Mouse (Mus musculus): ENCODE data around the gene Mrpl20. TPM values are rescaled to one million over a fixed set of nuclear protein-coding genes. Genes with fewer than 3 reads are reported as not detected.

The Mrpl20 gene
- polyA plus RNA-seq, 1 experiment from 2014 or later, result 212 TPM

DNA sequence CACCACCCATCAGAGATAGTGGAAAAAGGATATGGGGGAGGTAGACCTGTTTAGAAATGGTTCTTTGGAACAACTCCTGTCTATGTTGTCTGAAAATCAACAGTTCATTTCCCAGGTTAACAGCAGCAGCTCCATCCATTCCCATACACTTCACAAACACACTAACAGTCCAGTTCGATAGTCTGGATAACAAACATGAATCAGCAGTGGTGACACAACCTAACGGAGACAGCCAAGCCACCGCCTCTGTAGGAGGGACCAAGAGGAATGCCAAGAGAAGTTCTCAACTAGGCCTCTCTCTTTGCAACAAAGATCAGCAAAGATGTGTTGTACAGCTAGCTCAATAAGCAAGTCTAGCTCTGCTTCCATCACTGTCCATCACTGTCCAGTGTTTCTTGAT, 40.3 kb upstream of the Mrpl20 start:
- H3K9ac ChIP-seq (ENCODE audit: low read depth, low read length), result no peak overlapping the region
- H3K9me3 ChIP-seq (ENCODE audit: control insufficient read depth), result no peaks in the 10 kb centered on the region
- H3K27ac ChIP-seq (ENCODE audit: low read depth, low read length), result no peak overlapping the region
- peaks cover 10% of the 10 kb centered on the region; the same call in 1 of the 2 replicates for H3K36me3 ChIP-seq (ENCODE audit: control insufficient read depth, insufficient read depth)
- no peak for ATAC-seq
- H3K4me1 ChIP-seq (replicated peaks; ENCODE audit: control insufficient read depth, insufficient read depth, low read length), result no peaks in the 10 kb centered on the region
- no peak overlapping the region for H3K4me2 ChIP-seq (replicated peaks; ENCODE audit: low read depth)
- TF ChIP-seq CTCF (IDR thresholded peaks at IDR 0.05; ENCODE audit: low read depth), result no peak
- no peak overlapping the region for H3K4me3 ChIP-seq (ENCODE audit: low read depth, low read length)
- 81% methylated on average over 3 of the region's 3 CpGs for whole genome bisulfite sequencing
- no peaks in the 10 kb centered on the region for H3K27me3 ChIP-seq (replicated peaks; ENCODE audit: control insufficient read depth, insufficient read depth, low read length)

DNA sequence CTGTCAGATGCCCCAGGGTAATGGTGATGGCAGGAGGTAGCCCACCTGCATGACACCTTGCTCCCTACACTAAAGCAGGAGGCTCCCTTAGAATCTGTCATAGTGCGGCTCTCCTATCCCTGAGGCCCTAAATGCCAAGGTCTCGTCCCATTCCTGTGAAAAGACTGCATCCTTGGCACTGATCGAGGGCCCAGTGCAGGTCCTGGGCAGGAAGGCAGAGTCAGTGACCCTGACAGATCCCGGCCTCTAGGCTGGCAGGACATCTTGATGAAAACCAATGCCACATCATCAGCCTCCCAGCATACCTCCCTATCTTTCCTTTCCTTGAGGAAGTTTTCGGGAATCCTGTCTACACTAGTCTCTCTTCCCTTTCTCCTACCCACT, 33.2 kb upstream of the Mrpl20 start:
- Histone ChIP-seq H3K9me3 (ENCODE audit: control insufficient read depth) (no peaks in the 10 kb centered on the region), H3K4me3 (ENCODE audit: low read depth, low read length) (peak overlapping the region; percentile 56; the same call in 1 of the 2 replicates), H3K4me2 (replicated peaks; ENCODE audit: low read depth) (peak overlapping the region; percentile 92; the same call in 1 of the 2 replicates), H3K36me3 (ENCODE audit: control insufficient read depth, insufficient read depth) (no peaks in the 10 kb centered on the region; the same call in 1 of the 2 replicates), H3K27ac (ENCODE audit: low read depth, low read length) (no peak overlapping the region), H3K27me3 (replicated peaks; ENCODE audit: control insufficient read depth, insufficient read depth, low read length) (no peaks in the 10 kb centered on the region), H3K4me1 (replicated peaks; ENCODE audit: control insufficient read depth, insufficient read depth, low read length) (0 out of 2 replicates have a peak, but pooled peaks cover 6% of the 10 kb centered on the region), H3K9ac (ENCODE audit: low read depth, low read length) (peak overlapping the region; percentile 68; the same call in 1 of the 2 replicates)
- WGBS, result 64% methylated on average over 5 of the region's 5 CpGs
- no peak for TF ChIP-seq CTCF (IDR thresholded peaks at IDR 0.05; ENCODE audit: low read depth)
- ATAC-seq, result no peak

DNA sequence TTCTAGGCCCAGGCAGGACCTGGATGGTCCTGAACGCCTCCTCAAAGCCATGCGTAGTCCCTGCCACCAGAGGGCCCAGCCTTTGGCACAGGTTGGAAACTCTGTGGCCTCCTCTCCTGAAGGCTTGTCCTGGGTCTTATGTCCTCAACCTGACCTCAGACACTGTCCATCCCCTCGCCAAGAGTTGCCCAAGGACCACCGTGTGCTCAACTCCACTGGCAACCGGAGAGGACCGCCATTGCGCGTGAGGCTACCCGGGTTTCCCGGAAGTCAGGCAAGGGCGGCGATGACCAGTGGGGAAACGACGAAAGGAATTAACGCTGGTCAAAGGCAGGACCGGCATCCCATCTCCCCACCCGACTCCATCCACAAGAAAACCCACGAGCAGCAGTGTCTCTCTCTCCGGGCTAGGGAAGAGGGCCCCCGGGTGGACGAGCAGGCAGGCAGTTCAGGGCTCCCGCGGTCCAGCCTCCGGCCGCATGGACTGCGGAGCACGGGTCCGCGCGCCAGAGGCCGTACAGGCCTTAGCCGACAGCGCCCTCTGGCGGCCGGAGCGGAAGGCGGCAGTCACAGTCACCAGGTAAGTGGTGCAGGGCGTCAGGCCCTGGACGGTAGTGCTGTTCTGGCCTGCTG, 32.7 kb upstream of the Mrpl20 start:
- Histone ChIP-seq H3K4me2 (replicated peaks; ENCODE audit: low read depth) (peak overlapping the region; percentile 92), H3K4me3 (ENCODE audit: low read depth, low read length) (peak overlapping the region; percentile 56), H3K27ac (ENCODE audit: low read depth, low read length) (peak overlapping the region; percentile 77; the same call in 1 of the 2 replicates), H3K36me3 (ENCODE audit: control insufficient read depth, insufficient read depth) (no peaks in the 10 kb centered on the region; the same call in 1 of the 2 replicates), H3K9me3 (ENCODE audit: control insufficient read depth) (no peaks in the 10 kb centered on the region), H3K9ac (ENCODE audit: low read depth, low read length) (peak overlapping the region; percentile 68), H3K27me3 (replicated peaks; ENCODE audit: control insufficient read depth, insufficient read depth, low read length) (no peaks in the 10 kb centered on the region), H3K4me1 (replicated peaks; ENCODE audit: control insufficient read depth, insufficient read depth, low read length) (0 out of 2 replicates have a peak, but pooled peaks cover 6% of the 10 kb centered on the region)
- peak; percentile 89 for ATAC-seq
- under 1% methylated on average over 39 of the region's 39 CpGs for WGBS
- peak; percentile 99 for TF ChIP-seq CTCF (IDR thresholded peaks at IDR 0.05; ENCODE audit: low read depth)

DNA sequence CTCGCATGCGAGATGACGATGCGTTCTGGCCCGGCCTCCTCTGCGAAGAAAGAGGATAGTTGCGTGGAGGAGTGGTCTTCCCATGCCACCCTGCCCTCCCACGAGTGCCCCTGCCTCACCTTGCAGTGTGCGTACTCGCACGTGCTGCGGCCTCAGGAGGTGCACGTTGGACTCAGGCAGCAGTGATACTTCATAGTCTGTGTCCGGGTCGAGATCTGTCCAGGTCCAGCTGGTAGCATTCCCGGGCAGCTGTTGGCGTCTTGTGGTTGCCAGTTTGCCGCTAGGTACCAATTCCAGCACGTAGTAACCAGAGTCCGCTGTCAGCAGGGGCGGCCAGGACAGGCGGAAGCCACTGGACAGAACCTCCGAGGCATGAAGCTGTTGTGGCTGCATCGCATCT, 32.1 kb upstream of the Mrpl20 start:
- no peak for TF ChIP-seq CTCF (IDR thresholded peaks at IDR 0.05; ENCODE audit: low read depth)
- 47% methylated on average over 24 of the region's 24 CpGs for WGBS

DNA sequence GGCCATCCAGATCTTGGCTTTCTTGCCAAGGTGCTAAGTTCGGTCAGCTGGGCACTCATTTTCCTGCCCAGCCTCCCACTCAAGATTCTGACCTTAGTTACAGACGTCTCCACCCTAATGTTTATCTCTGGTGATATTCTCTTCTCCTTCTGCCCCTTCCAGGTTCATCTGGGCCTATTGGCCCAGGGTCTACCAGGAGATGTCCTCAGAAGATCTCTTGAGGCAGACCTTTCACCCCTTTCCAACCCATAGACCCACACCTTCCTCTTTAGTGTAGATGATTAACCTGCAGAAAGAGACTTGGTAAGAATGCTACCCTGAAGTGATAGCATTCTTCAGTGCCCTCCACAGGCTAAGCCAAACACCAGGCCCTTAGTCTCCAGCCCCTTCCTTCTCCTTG, 31.0 kb upstream of the Mrpl20 start:
- Histone ChIP-seq H3K4me3 (ENCODE audit: low read depth, low read length) (no peak overlapping the region), H3K9me3 (ENCODE audit: control insufficient read depth) (no peaks in the 10 kb centered on the region), H3K4me2 (replicated peaks; ENCODE audit: low read depth) (no peak overlapping the region), H3K27ac (ENCODE audit: low read depth, low read length) (no peak overlapping the region), H3K9ac (ENCODE audit: low read depth, low read length) (no peak overlapping the region), H3K4me1 (replicated peaks; ENCODE audit: control insufficient read depth, insufficient read depth, low read length) (0 out of 2 replicates have a peak, but pooled peaks cover 6% of the 10 kb centered on the region), H3K36me3 (ENCODE audit: control insufficient read depth, insufficient read depth) (no peaks in the 10 kb centered on the region; the same call in 1 of the 2 replicates), H3K27me3 (replicated peaks; ENCODE audit: control insufficient read depth, insufficient read depth, low read length) (no peaks in the 10 kb centered on the region)
- no peak for TF ChIP-seq CTCF (IDR thresholded peaks at IDR 0.05; ENCODE audit: low read depth)
- WGBS, result 52% methylated on average over 2 of the region's 2 CpGs
- ATAC-seq, result no peak

More for the DNA sequence above, 32.1 kb upstream of the Mrpl20 start:
- peak overlapping the region; percentile 56 for H3K4me3 ChIP-seq (ENCODE audit: low read depth, low read length)
- peak overlapping the region; percentile 92 for H3K4me2 ChIP-seq (replicated peaks; ENCODE audit: low read depth)
- H3K4me1 ChIP-seq (replicated peaks; ENCODE audit: control insufficient read depth, insufficient read depth, low read length), result 0 out of 2 replicates have a peak, but pooled peaks cover 6% of the 10 kb centered on the region
- peak overlapping the region; percentile 68; the same call in 1 of the 2 replicates for H3K9ac ChIP-seq (ENCODE audit: low read depth, low read length)
- H3K27ac ChIP-seq (ENCODE audit: low read depth, low read length), result no peak overlapping the region
- H3K36me3 ChIP-seq (ENCODE audit: control insufficient read depth, insufficient read depth), result no peaks in the 10 kb centered on the region; the same call in 1 of the 2 replicates
- ATAC-seq, result no peak; the same call in none of the 2 replicates
- no peaks in the 10 kb centered on the region for H3K9me3 ChIP-seq (ENCODE audit: control insufficient read depth)
- no peaks in the 10 kb centered on the region for H3K27me3 ChIP-seq (replicated peaks; ENCODE audit: control insufficient read depth, insufficient read depth, low read length)

DNA sequence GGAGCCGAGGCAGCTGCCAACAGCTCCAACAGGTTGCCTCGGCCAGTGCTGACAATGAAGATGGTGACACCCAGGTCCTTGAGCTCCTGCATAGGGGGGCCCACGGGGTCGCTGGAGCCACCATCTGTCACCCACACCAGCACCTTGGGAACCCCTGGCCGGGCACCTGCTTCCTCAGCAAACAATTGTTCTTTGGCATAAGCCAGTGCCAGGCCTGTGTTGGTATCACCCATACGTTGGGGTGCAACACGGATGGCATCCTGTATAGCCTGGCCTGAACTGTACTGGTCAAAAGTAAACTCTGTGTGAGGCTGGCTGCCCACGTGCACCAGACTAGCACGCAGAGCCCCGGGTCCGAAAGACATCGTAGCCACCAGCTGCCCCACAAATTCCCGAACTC, 29.9 kb upstream of the Mrpl20 start:
- Histone ChIP-seq H3K27ac (ENCODE audit: low read depth, low read length) (no peak overlapping the region), H3K4me2 (replicated peaks; ENCODE audit: low read depth) (no peak overlapping the region), H3K4me3 (ENCODE audit: low read depth, low read length) (no peak overlapping the region), H3K9me3 (ENCODE audit: control insufficient read depth) (no peaks in the 10 kb centered on the region), H3K27me3 (replicated peaks; ENCODE audit: control insufficient read depth, insufficient read depth, low read length) (no peaks in the 10 kb centered on the region), H3K9ac (ENCODE audit: low read depth, low read length) (no peak overlapping the region), H3K36me3 (ENCODE audit: control insufficient read depth, insufficient read depth) (no peaks in the 10 kb centered on the region; the same call in 1 of the 2 replicates), H3K4me1 (replicated peaks; ENCODE audit: control insufficient read depth, insufficient read depth, low read length) (peaks cover 11% of the 10 kb centered on the region; the same call in 1 of the 2 replicates)
- no peak for ATAC-seq
- no peak for TF ChIP-seq CTCF (IDR thresholded peaks at IDR 0.05; ENCODE audit: low read depth)
- 88% methylated on average over 13 of the region's 13 CpGs for WGBS
